Mouse (Mus musculus) heart, postnatal 0 days (tissue): Measurements from ENCODE around the gene Slc22a8.

Experiments
- CTCF ChIP-seq: IDR thresholded peaks from 2 replicates; pipeline ENCODE4 v1.5.1; 2016; ENCODE audit warnings: antibody characterized with exemption, control low read depth, low read depth
- EP300 ChIP-seq: IDR thresholded peaks from 2 replicates; pipeline ENCODE4 v1.6.1; 2016; ENCODE audit warnings: antibody characterized with exemption, low read depth

DNA sequence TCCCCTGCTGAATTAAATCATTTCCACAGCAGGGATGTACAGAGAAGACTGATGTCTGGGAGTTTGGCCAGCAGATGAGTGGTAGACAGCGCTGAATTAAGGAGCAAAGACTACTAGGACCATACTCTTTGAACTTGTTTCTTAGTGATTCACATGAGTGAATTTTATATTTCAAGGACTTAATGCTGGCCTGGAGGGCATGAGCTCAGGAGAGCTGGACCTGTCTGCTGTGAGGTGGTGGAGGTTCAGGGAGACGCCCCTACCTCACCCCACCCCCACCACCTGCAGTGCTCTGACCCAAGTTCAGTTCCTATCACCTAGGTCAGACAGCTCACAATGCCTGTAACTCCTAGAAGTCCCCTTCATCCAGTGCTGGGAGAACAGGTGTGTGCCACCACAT, 55.3 kb downstream of the Slc22a8 start:
- no peak for TF ChIP-seq CTCF
- TF ChIP-seq EP300: no peak
